Mouse (Mus musculus) cerebellum, postnatal 36 days (tissue): ENCODE measurements at regions not wholly inside any gene's neighbourhood (a gene's known extent, or its start where the extent isn't known, plus 50 kb on each side); places are given as distances from the start of the nearest gene placed in this dataset.

Experiments
- DNase-seq, 2 experiments: peaks; one replicate each; pipeline ENCODE4 v3.0.0; 2021 to 2022; ENCODE audit warnings: mixed read lengths in 2 of 2

- no peak for DNase-seq
These were observed 187.0 kb upstream of the Mgmt start for GRCm38 (mm10) chr7:136707200-136708003.

GRCm38 (mm10) chr7:136708004-136708435 is 186.4 kb upstream of the Mgmt start:
- no peak for DNase-seq

GRCm38 (mm10) chr7:136710653-136711052 is 183.8 kb upstream of the Mgmt start:
- no peak for DNase-seq

- no peak for DNase-seq
These were observed 181.3 kb upstream of the Mgmt start for GRCm38 (mm10) chr7:136712962-136713640.

- DNase-seq, result no peak
These were observed 166.6 kb upstream of the Mgmt start for GRCm38 (mm10) chr7:136727628-136728402.

GRCm38 (mm10) chr7:136742171-136742570 is 152.2 kb upstream of the Mgmt start:
- no peak for DNase-seq

- no peak for DNase-seq
These were observed 149.0 kb upstream of the Mgmt start for GRCm38 (mm10) chr7:136745412-136745811.

- DNase-seq, result no peak
These were observed 142.9 kb upstream of the Mgmt start for GRCm38 (mm10) chr7:136751477-136751876.

- no peak for DNase-seq
These were observed 139.6 kb upstream of the Mgmt start for GRCm38 (mm10) chr7:136754821-136755220.

- no peak for DNase-seq
These were observed 129.4 kb upstream of the Mgmt start for GRCm38 (mm10) chr7:136765026-136765425.

GRCm38 (mm10) chr7:136767231-136767630 is 127.2 kb upstream of the Mgmt start:
- no peak for DNase-seq

GRCm38 (mm10) chr7:136780708-136781107 is 113.7 kb upstream of the Mgmt start:
- DNase-seq, result no peak

- no peak for DNase-seq
These were observed 103.3 kb upstream of the Mgmt start for GRCm38 (mm10) chr7:136791162-136791561.

- DNase-seq, result no peak
These were observed 102.3 kb upstream of the Mgmt start for GRCm38 (mm10) chr7:136792131-136792530.

GRCm38 (mm10) chr7:136796415-136796814 is 98.0 kb upstream of the Mgmt start:
- DNase-seq, result no peak

- DNase-seq, result no peak
These were observed 96.5 kb upstream of the Mgmt start for GRCm38 (mm10) chr7:136797780-136798435.

GRCm38 (mm10) chr7:136798605-136799004 is 95.8 kb upstream of the Mgmt start:
- DNase-seq, result no peak

GRCm38 (mm10) chr7:136807101-136807500 is 87.3 kb upstream of the Mgmt start:
- DNase-seq, result no peak

GRCm38 (mm10) chr7:136807968-136808367 is 86.4 kb upstream of the Mgmt start:
- DNase-seq, result no peak

GRCm38 (mm10) chr7:136809576-136809975 is 84.8 kb upstream of the Mgmt start:
- DNase-seq, result no peak

GRCm38 (mm10) chr7:136813691-136814325 is 80.6 kb upstream of the Mgmt start:
- DNase-seq, result no peak

- DNase-seq, result no peak
These were observed 79.7 kb upstream of the Mgmt start for GRCm38 (mm10) chr7:136814751-136815150.
